Mouse (Mus musculus): ENCODE results near the gene Tsen54.

- TF ChIP-seq E2F4 (IDR thresholded peaks at IDR 0.05; ENCODE audit: insufficient read depth) (no peak), POLR2A (IDR thresholded peaks at IDR 0.05; ENCODE audit: insufficient read length, low read depth) (no peak), MAX (IDR thresholded peaks at IDR 0.05; ENCODE audit: low read depth) (no peak), CEBPB (IDR thresholded peaks at IDR 0.05; ENCODE audit: insufficient read depth, poor library complexity, severe bottlenecking) (no peak), MYOG (IDR thresholded peaks at IDR 0.05; ENCODE audit: control insufficient read depth in 1 of 3, insufficient read depth in 1 of 3, insufficient read length in 2 of 3, low read depth in 2 of 3) (no peak), TCF12 (IDR thresholded peaks at IDR 0.05; ENCODE audit: insufficient read depth, poor library complexity, severe bottlenecking) (no peak), USF1 (IDR thresholded peaks at IDR 0.05; ENCODE audit: low read depth) (no peak)
Measured at GRCm38 (mm10) chr11:115774653-115775052, 39.9 kb upstream of the Tsen54 start.

All from myocyte (in vitro differentiated cells).